ENCODE assay signal across 8 mouse cellular contexts in the genomic region with DNA sequence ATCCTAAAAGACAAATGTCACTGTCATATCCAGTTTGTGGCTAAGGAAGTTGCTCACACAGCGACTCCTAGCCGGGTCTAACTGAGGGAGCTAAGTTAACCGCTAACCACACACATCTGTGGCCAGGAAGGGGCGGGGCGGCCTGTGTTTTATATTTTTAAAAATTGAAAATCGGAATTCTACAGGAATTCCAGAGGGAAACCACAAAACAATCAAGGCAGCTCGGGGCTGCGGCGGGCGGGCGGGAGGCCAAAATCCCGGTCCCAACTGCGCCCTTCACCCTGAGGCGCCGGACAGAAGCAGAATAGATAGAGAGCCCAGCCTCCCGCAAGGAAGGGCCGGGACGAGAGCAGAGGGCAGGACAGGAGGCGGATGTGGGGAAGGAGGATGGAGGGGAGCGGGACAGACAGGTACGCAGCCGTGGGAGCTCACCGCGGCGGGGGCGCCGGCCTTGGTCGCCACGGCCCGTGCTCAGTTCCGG. TPM values are rescaled to one million over a fixed set of nuclear protein-coding genes. Genes with fewer than 3 reads are reported as not detected.
DNase-seq lines count a peak whose midpoint lies in the region; ATAC-seq lines count a peak whose summit lies in the region.

No protein-coding gene starts in this region.

- ATAC-seq in hindbrain, embryonic 15.5 days (ENCODE audit: low FRiP score, low read depth): peak; percentile 68
- peak; percentile 20 for ATAC-seq in liver, embryonic 16.5 days (ENCODE audit: low read depth)

- H3K27me3 ChIP-seq in hindbrain, embryonic 15.5 days: no peaks in the 10 kb centered on the region
- H3K27me3 ChIP-seq in liver, embryonic 16.5 days (ENCODE audit: control insufficient read depth, insufficient read depth, low read depth, low read length): no peaks in the 10 kb centered on the region
- no peaks in the 10 kb centered on the region for H3K27me3 ChIP-seq in splenic B cell, adult 2 months (ENCODE audit: control insufficient read depth, insufficient read depth, low read length, poor library complexity, severe bottlenecking)

- DNase-seq in adrenal gland, postnatal 25 days: peak; percentile 19
- no peak for DNase-seq in adrenal gland, adult (ENCODE audit: inconsistent age in 2 of 2, low spot score in 1 of 2)
- DNase-seq in B cell, adult 2 months: peak; percentile 24 to 25
- DNase-seq in embryo, embryonic 11 days: peak; percentile 49
- peak; percentile 27 for DNase-seq in splenic B cell, adult 2 months (ENCODE audit: low read depth, low spot score)
- no peak for DNase-seq in left cerebral cortex, postnatal 14 days (ENCODE audit: low spot score in 2 of 2)

- H3K9ac ChIP-seq in hindbrain, embryonic 15.5 days: peak overlapping the region; percentile 44
- H3K9ac ChIP-seq in liver, embryonic 16.5 days (ENCODE audit: low read depth, low read length): peak overlapping the region; percentile 94

- peaks cover 14% of the 10 kb centered on the region; the same call in 1 of the 2 replicates for H3K4me1 ChIP-seq in hindbrain, embryonic 15.5 days (replicated peaks)
- H3K4me1 ChIP-seq in liver, embryonic 16.5 days (ENCODE audit: control insufficient read depth, low read depth, low read length): peaks cover 28% of the 10 kb centered on the region

- H3K4me3 ChIP-seq in hindbrain, embryonic 15.5 days: peak overlapping the region; percentile 75
- peak overlapping the region; percentile 94 for H3K4me3 ChIP-seq in liver, embryonic 16.5 days (ENCODE audit: low read depth, low read length)

- intact Hi-C loops in left cerebral cortex, postnatal 14 days (cut with DNase I): no loop called here

- H3K36me3 ChIP-seq in hindbrain, embryonic 15.5 days: no peaks in the 10 kb centered on the region
- peaks cover 18% of the 10 kb centered on the region for H3K36me3 ChIP-seq in liver, embryonic 16.5 days (ENCODE audit: control insufficient read depth, insufficient read depth)
- H3K36me3 ChIP-seq in splenic B cell, adult 2 months (ENCODE audit: control insufficient read depth, insufficient read depth, low read length, poor library complexity, severe bottlenecking): no peaks in the 10 kb centered on the region

- no peak overlapping the region for H3K27ac ChIP-seq in hindbrain, embryonic 15.5 days (replicated peaks)
- peak overlapping the region; percentile 88 for H3K27ac ChIP-seq in liver, embryonic 16.5 days (ENCODE audit: low read length)

- under 1% methylated on average over 31 of the region's 31 CpGs for WGBS in hindbrain, embryonic 15.5 days
- under 1% methylated on average over 29 of the region's 31 CpGs for WGBS in liver, embryonic 16.5 days (ENCODE audit: insufficient replicate concordance)

- no peaks in the 10 kb centered on the region for H3K9me3 ChIP-seq in hindbrain, embryonic 15.5 days
- no peaks in the 10 kb centered on the region for H3K9me3 ChIP-seq in liver, embryonic 16.5 days (replicated peaks; ENCODE audit: control insufficient read depth, low read length)

- peak overlapping the region; percentile 92 for H3K4me2 ChIP-seq in hindbrain, embryonic 15.5 days
- peak overlapping the region; percentile 65 for H3K4me2 ChIP-seq in liver, embryonic 16.5 days (ENCODE audit: low read depth, low read length)

RNA-seq across cellular contexts. Expression of gene Ect2, which starts 0.4 kb away (rescaled TPM):
- 8.7 and 16.0 TPM in 2 replicates for total RNA-seq in adrenal gland, postnatal 25 days (2021)
- polyA plus RNA-seq in hindbrain, embryonic 15.5 days (2015; fragmentation: Nextera tagmentation; extraction: Ambion mirVana): 13.6 and 13.9 TPM in 2 replicates
- 37.1 and 40.7 TPM in 2 replicates for polyA plus RNA-seq in liver, embryonic 16.5 days (2015; fragmentation: Nextera tagmentation; extraction: Ambion mirVana)
- 1 to 10 TPM; 1.1 to 1.4 TPM for total RNA-seq in left cerebral cortex, postnatal 14 days (2021)

RNA-seq across cellular contexts. Expression of gene Nceh1, which starts 29.5 kb away (rescaled TPM):
- 151 and 228 TPM in 2 replicates for total RNA-seq in adrenal gland, postnatal 25 days (2021)
- polyA plus RNA-seq in hindbrain, embryonic 15.5 days (2015; fragmentation: Nextera tagmentation; extraction: Ambion mirVana): 13.8 and 15.7 TPM in 2 replicates
- polyA plus RNA-seq in liver, embryonic 16.5 days (2015; fragmentation: Nextera tagmentation; extraction: Ambion mirVana): 6.1 and 7.2 TPM in 2 replicates
- 100 to 1,000 TPM; 119 to 121 TPM for total RNA-seq in left cerebral cortex, postnatal 14 days (2021)

Comparison
In these comparisons a context has a peak if more than half of its experiments do, and no peak if none do; other contexts are left out.
1. DNase-seq: peak in adrenal gland, postnatal 25 days (single experiment), B cell, adult 2 months (2 of 2), embryo, embryonic 11 days (single experiment) and splenic B cell, adult 2 months (single experiment); none in adrenal gland, adult (0 of 2) and left cerebral cortex, postnatal 14 days (0 of 2).